Mouse (Mus musculus) E14TG2a.4 (cell line): ENCODE measurements at regions not wholly inside any gene's neighbourhood (a gene's known extent, or its start where the extent isn't known, plus 50 kb on each side); places are given as distances from the start of the nearest gene placed in this dataset.

Experiments used
- CTCF ChIP-seq: conservative IDR thresholded peaks from 2 replicates; pipeline ENCODE4 v1.5.1; 2014; ENCODE audit warnings: low read length
- NANOG ChIP-seq: IDR thresholded peaks from 2 replicates; pipeline ENCODE4 v1.6.1; 2014; ENCODE audit warnings: borderline replicate concordance, low read length, mixed read lengths
- POU5F1 ChIP-seq: IDR thresholded peaks from 2 replicates; pipeline ENCODE4 v1.6.1; 2014; ENCODE audit warnings: low read length, borderline replicate concordance

GRCm38 (mm10) chr2:50833791-50834190 is 315.1 kb downstream of the Rnd3 start:
- TF ChIP-seq CTCF (no peak), NANOG (no peak), POU5F1 (no peak)
